Mouse (Mus musculus): ENCODE data around the gene 9130213A22Rik. TPM values are rescaled to one million over a fixed set of nuclear protein-coding genes. Genes with fewer than 3 reads are reported as not detected.

Gene 9130213A22Rik
- polyA plus RNA-seq, 1 experiment from 2014 or later, result 0.49 TPM

GRCm38 (mm10) chr11:69125919-69126705 is 3.7 kb upstream of the 9130213A22Rik start:
- H3K4me3 ChIP-seq (ENCODE audit: low read depth, low read length), result peak overlapping the region; percentile 64
- ATAC-seq, result no peak
- 10% methylated on average over 20 of the region's 20 CpGs for WGBS

GRCm38 (mm10) chr11:69125852-69125918 is 3.3 kb upstream of the 9130213A22Rik start, which contains the start of gene Aloxe3:
TSS of gene Aloxe3 (plus strand) at chr11:69125896.
- H3K27me3 ChIP-seq (ENCODE audit: control insufficient read depth, insufficient read depth, low read depth, low read length), result no peaks in the 10 kb centered on the region; the same call in 1 of the 2 replicates
- 1% methylated on average over 3 of the region's 3 CpGs for WGBS
- peak within 1 kb of the TSS; percentile 64 for H3K9ac ChIP-seq (ENCODE audit: low read depth, low read length)
- no peaks in the 10 kb centered on the region for H3K9me3 ChIP-seq (replicated peaks; ENCODE audit: control insufficient read depth, low read length, poor library complexity, severe bottlenecking)
- H3K4me1 ChIP-seq (ENCODE audit: control insufficient read depth, insufficient read depth, low read length), result peaks cover 13% of the 10 kb centered on the region
- peak within 1 kb of the TSS; percentile 79 for H3K4me2 ChIP-seq (ENCODE audit: low read length)
- peak within 1 kb of the TSS; percentile 83 for H3K27ac ChIP-seq (ENCODE audit: low read length)
- peak within 1 kb of the TSS; percentile 64 for H3K4me3 ChIP-seq (ENCODE audit: low read depth, low read length)
- ATAC-seq, result no peak
- H3K36me3 ChIP-seq (ENCODE audit: control insufficient read depth, insufficient read depth, low read length), result no peaks in the 10 kb centered on the region

More at GRCm38 (mm10) chr11:69125919-69126705, 3.7 kb upstream of the 9130213A22Rik start:
- H3K27me3 ChIP-seq (ENCODE audit: control insufficient read depth, insufficient read depth, low read depth, low read length), result no peaks in the 10 kb centered on the region; the same call in 1 of the 2 replicates
- H3K36me3 ChIP-seq (ENCODE audit: control insufficient read depth, insufficient read depth, low read length), result no peaks in the 10 kb centered on the region
- H3K9ac ChIP-seq (ENCODE audit: low read depth, low read length), result peak overlapping the region; percentile 64
- H3K27ac ChIP-seq (ENCODE audit: low read length), result peak overlapping the region; percentile 83
- peaks cover 9% of the 10 kb centered on the region for H3K4me1 ChIP-seq (ENCODE audit: control insufficient read depth, insufficient read depth, low read length)
- H3K9me3 ChIP-seq (replicated peaks; ENCODE audit: control insufficient read depth, low read length, poor library complexity, severe bottlenecking), result no peaks in the 10 kb centered on the region
- peak overlapping the region; percentile 79 for H3K4me2 ChIP-seq (ENCODE audit: low read length)

- ATAC-seq, result peak; percentile 52
- Histone ChIP-seq H3K36me3 (ENCODE audit: control insufficient read depth, insufficient read depth, low read length) (no peaks in the 10 kb centered on the region), H3K9me3 (replicated peaks; ENCODE audit: control insufficient read depth, low read length, poor library complexity, severe bottlenecking) (no peaks in the 10 kb centered on the region), H3K4me1 (ENCODE audit: control insufficient read depth, insufficient read depth, low read length) (peaks cover 18% of the 10 kb centered on the region), H3K4me2 (ENCODE audit: low read length) (peak overlapping the region; percentile 79), H3K27me3 (ENCODE audit: control insufficient read depth, insufficient read depth, low read depth, low read length) (peaks cover 3% of the 10 kb centered on the region), H3K27ac (ENCODE audit: low read length) (peak overlapping the region; percentile 83), H3K9ac (ENCODE audit: low read depth, low read length) (peak overlapping the region; percentile 64), H3K4me3 (ENCODE audit: low read depth, low read length) (peak overlapping the region; percentile 64)
- under 1% methylated on average over 24 of the region's 24 CpGs for WGBS
These were observed 2.9 kb upstream of the 9130213A22Rik start for GRCm38 (mm10) chr11:69125041-69125851.

- Histone ChIP-seq H3K4me3 (ENCODE audit: low read depth, low read length) (peak overlapping the region; percentile 79; the same call in 1 of the 2 replicates), H3K36me3 (ENCODE audit: control insufficient read depth, insufficient read depth, low read length) (no peaks in the 10 kb centered on the region)
These were observed 2.1 kb upstream of the 9130213A22Rik start for GRCm38 (mm10) chr11:69124498-69124847.

GRCm38 (mm10) chr11:69123693-69124497 is 1.5 kb upstream of the 9130213A22Rik start:
- H3K4me2 ChIP-seq (ENCODE audit: low read length), result peak overlapping the region; percentile 90
- peaks cover 4% of the 10 kb centered on the region for H3K27me3 ChIP-seq (ENCODE audit: control insufficient read depth, insufficient read depth, low read depth, low read length)
- H3K9ac ChIP-seq (ENCODE audit: low read depth, low read length), result peak overlapping the region; percentile 52
- no peaks in the 10 kb centered on the region for H3K9me3 ChIP-seq (replicated peaks; ENCODE audit: control insufficient read depth, low read length, poor library complexity, severe bottlenecking)
- ATAC-seq, result peak; percentile 63
- WGBS, result under 1% methylated on average over 31 of the region's 31 CpGs
- H3K36me3 ChIP-seq (ENCODE audit: control insufficient read depth, insufficient read depth, low read length), result no peaks in the 10 kb centered on the region
- peak overlapping the region; percentile 79 for H3K4me3 ChIP-seq (ENCODE audit: low read depth, low read length)
- peak overlapping the region; percentile 77 for H3K27ac ChIP-seq (ENCODE audit: low read length)
- H3K4me1 ChIP-seq (ENCODE audit: control insufficient read depth, insufficient read depth, low read length), result peaks cover 27% of the 10 kb centered on the region

More at GRCm38 (mm10) chr11:69124498-69124847, 2.1 kb upstream of the 9130213A22Rik start:
- H3K9ac ChIP-seq (ENCODE audit: low read depth, low read length), result no peak overlapping the region
- no peak overlapping the region for H3K27ac ChIP-seq (ENCODE audit: low read length)
- peaks cover 4% of the 10 kb centered on the region for H3K27me3 ChIP-seq (ENCODE audit: control insufficient read depth, insufficient read depth, low read depth, low read length)
- WGBS, result 0% methylated on average over 3 of the region's 3 CpGs
- ATAC-seq, result peak; percentile 50
- peak overlapping the region; percentile 90 for H3K4me2 ChIP-seq (ENCODE audit: low read length)
- no peaks in the 10 kb centered on the region for H3K9me3 ChIP-seq (replicated peaks; ENCODE audit: control insufficient read depth, low read length, poor library complexity, severe bottlenecking)
- H3K4me1 ChIP-seq (ENCODE audit: control insufficient read depth, insufficient read depth, low read length), result peaks cover 23% of the 10 kb centered on the region

- H3K27ac ChIP-seq (ENCODE audit: low read length), result peak overlapping the region; percentile 81
- H3K4me1 ChIP-seq (ENCODE audit: control insufficient read depth, insufficient read depth, low read length), result peaks cover 31% of the 10 kb centered on the region
- no peaks in the 10 kb centered on the region for H3K9me3 ChIP-seq (replicated peaks; ENCODE audit: control insufficient read depth, low read length, poor library complexity, severe bottlenecking)
- peak; percentile 12 for ATAC-seq
- H3K9ac ChIP-seq (ENCODE audit: low read depth, low read length), result peak overlapping the region; percentile 74
- peaks cover 4% of the 10 kb centered on the region for H3K27me3 ChIP-seq (ENCODE audit: control insufficient read depth, insufficient read depth, low read depth, low read length)
- H3K4me3 ChIP-seq (ENCODE audit: low read depth, low read length), result peak overlapping the region; percentile 79
- under 1% methylated on average over 29 of the region's 29 CpGs for WGBS
- no peaks in the 10 kb centered on the region for H3K36me3 ChIP-seq (ENCODE audit: control insufficient read depth, insufficient read depth, low read length)
- peak overlapping the region; percentile 90 for H3K4me2 ChIP-seq (ENCODE audit: low read length)
These were observed 785 bp upstream of the 9130213A22Rik start for GRCm38 (mm10) chr11:69123056-69123692.

- Histone ChIP-seq H3K9me3 (replicated peaks; ENCODE audit: control insufficient read depth, low read length, poor library complexity, severe bottlenecking) (no peaks in the 10 kb centered on the region), H3K4me2 (ENCODE audit: low read length) (peak overlapping the region; percentile 90), H3K27me3 (ENCODE audit: control insufficient read depth, insufficient read depth, low read depth, low read length) (peaks cover 4% of the 10 kb centered on the region; the same call in 1 of the 2 replicates), H3K4me3 (ENCODE audit: low read depth, low read length) (peak overlapping the region; percentile 79), H3K9ac (ENCODE audit: low read depth, low read length) (peak overlapping the region; percentile 74), H3K4me1 (ENCODE audit: control insufficient read depth, insufficient read depth, low read length) (peaks cover 35% of the 10 kb centered on the region), H3K27ac (ENCODE audit: low read length) (peak overlapping the region; percentile 81; the same call in 1 of the 2 replicates), H3K36me3 (ENCODE audit: control insufficient read depth, insufficient read depth, low read length) (no peaks in the 10 kb centered on the region)
- under 1% methylated on average over 29 of the region's 32 CpGs for WGBS
- no peak for ATAC-seq
These were observed 551 bp downstream of the 9130213A22Rik start for GRCm38 (mm10) chr11:69121741-69122335.
